ENCODE assay signal across 9 mouse cellular contexts in the genomic region with DNA sequence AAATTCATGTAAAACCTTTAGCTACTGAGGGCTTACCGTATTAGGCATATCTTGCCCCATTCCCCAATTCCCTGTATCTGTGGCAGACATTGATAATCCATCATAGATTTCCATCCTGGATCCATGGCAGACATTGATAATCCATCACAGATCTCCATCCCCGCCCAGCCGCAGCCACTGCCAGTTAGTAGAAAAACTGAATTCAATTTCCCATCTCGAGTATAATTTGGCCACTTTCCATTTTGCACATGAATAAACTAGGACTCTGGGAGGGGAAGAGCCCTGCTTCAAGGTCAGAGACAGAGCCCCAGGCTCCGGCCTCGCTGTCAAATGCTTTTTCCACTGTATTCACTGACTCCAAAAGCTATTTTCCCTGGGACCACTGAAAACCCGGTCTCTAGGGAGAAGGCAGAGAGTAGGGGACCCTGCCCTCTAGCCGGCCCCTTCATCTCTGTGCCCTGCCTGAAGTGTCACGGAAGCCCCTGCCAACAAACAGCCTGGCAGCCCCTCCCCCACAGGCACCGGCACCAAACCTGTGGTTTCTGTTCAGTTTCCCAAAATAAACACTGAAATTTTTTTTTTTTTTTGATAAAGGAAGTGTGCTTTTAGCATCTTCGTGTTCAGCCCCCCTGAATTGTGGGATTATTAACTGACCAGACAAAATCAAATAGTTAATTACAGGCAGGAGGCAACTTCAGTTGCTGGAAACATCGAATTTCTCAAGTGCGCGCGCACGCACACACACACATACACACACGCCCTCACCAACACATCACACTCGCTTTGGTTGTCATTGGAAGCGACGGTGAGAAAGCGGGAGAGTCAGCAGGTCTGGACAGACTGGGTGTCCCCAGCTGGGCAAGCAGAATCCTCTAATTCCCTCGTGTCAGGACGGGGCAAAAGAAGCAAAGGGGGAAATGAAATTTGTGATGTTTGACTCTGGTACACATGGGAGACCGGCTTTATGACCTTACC. TPM values are rescaled to one million over a fixed set of nuclear protein-coding genes. Genes with fewer than 3 reads are reported as not detected.
A peak's percentile ranks its signal among the peaks of the same experiment; 100 is the strongest.
DNase-seq lines count a peak whose midpoint lies in the region; ATAC-seq and TF ChIP-seq lines count a peak whose summit lies in the region.
"Had no signal": no experiment of that assay in that cellular context is flagged by ENCODE, and none has a peak within 500 bp of the region (broad histone marks: within the 10 kb centered on the region; RNA-seq: fewer than 3 reads in every experiment).

No protein-coding gene starts in this region.

- TF ChIP-seq CTCF in lung, embryonic 14.5 days (IDR thresholded peaks at IDR 0.05; ENCODE audit: low read depth) = no peak

- H3K4me2 ChIP-seq in lung, embryonic 14.5 days = peak overlapping the region; percentile 55

- H3K27ac ChIP-seq in lung, embryonic 14.5 days (ENCODE audit: low read depth) = no peak overlapping the region
- H3K27ac ChIP-seq in embryonic facial prominence, embryonic 10.5 days (replicated peaks) = peak overlapping the region; percentile 63; the same call in 1 of the 2 replicates
- H3K27ac ChIP-seq in limb, embryonic 10.5 days = no peak overlapping the region

- H3K9me3 ChIP-seq in lung, embryonic 14.5 days (ENCODE audit: low read depth, low read length) = no peaks in the 10 kb centered on the region
- 0 out of 2 replicates have a peak, but pooled peaks cover 3% of the 10 kb centered on the region for H3K9me3 ChIP-seq in embryonic facial prominence, embryonic 10.5 days
- no peaks in the 10 kb centered on the region for H3K9me3 ChIP-seq in limb, embryonic 10.5 days (replicated peaks)

- no peaks in the 10 kb centered on the region for H3K36me3 ChIP-seq in lung, embryonic 14.5 days (ENCODE audit: insufficient read depth)
- H3K36me3 ChIP-seq in embryonic facial prominence, embryonic 10.5 days (replicated peaks) = no peaks in the 10 kb centered on the region
- H3K36me3 ChIP-seq in limb, embryonic 10.5 days = no peaks in the 10 kb centered on the region

- 43% methylated on average over 24 of the region's 24 CpGs for WGBS in lung, embryonic 14.5 days
- WGBS in embryonic facial prominence, embryonic 10.5 days = 62% methylated on average over 24 of the region's 24 CpGs
- 64% methylated on average over 24 of the region's 24 CpGs for WGBS in limb, embryonic 10.5 days

- no peaks in the 10 kb centered on the region for H3K27me3 ChIP-seq in lung, embryonic 14.5 days (ENCODE audit: insufficient read depth, low read length)
- H3K27me3 ChIP-seq in embryonic facial prominence, embryonic 10.5 days (replicated peaks; ENCODE audit: low read depth, poor library complexity, severe bottlenecking) = no peaks in the 10 kb centered on the region
- H3K27me3 ChIP-seq in limb, embryonic 10.5 days (ENCODE audit: low read depth, poor library complexity, severe bottlenecking) = no peaks in the 10 kb centered on the region

- peak overlapping the region; percentile 28 for H3K4me3 ChIP-seq in lung, embryonic 14.5 days (ENCODE audit: low read depth, low read length)
- H3K4me3 ChIP-seq in embryonic facial prominence, embryonic 10.5 days = peak overlapping the region; percentile 46
- H3K4me3 ChIP-seq in limb, embryonic 10.5 days = peak overlapping the region; percentile 32

- ATAC-seq in lung, embryonic 14.5 days (ENCODE audit: insufficient read depth) = no peak; the same call in 1 of the 2 replicates

- DNase-seq in lung, embryonic 14.5 days = peak; percentile 72
- no peak for DNase-seq in lung, postnatal 25 days (ENCODE audit: low spot score)
- peak; percentile 34 for DNase-seq in embryonic facial prominence, embryonic 10.5 days (ENCODE audit: low spot score)
- DNase-seq in limb, embryonic 10.5 days (ENCODE audit: low spot score) = no peak
- DNase-seq in testis, postnatal 10 days (ENCODE audit: low spot score) = peak; percentile 61
- no peak for DNase-seq in gastrocnemius, postnatal 10 days
- no peak for DNase-seq in embryo, embryonic 9.5 days (ENCODE audit: extremely low spot score)
- no peak for DNase-seq in layer of hippocampus, adult 9-10 months (ENCODE audit: low spot score)

- no peak overlapping the region; the same call in 1 of the 2 replicates for H3K9ac ChIP-seq in lung, embryonic 14.5 days

- no peaks in the 10 kb centered on the region for H3K4me1 ChIP-seq in lung, embryonic 14.5 days (ENCODE audit: insufficient read depth)
- H3K4me1 ChIP-seq in embryonic facial prominence, embryonic 10.5 days = peaks cover 12% of the 10 kb centered on the region
- peaks cover 6% of the 10 kb centered on the region for H3K4me1 ChIP-seq in limb, embryonic 10.5 days

RNA-seq across cellular contexts. Expression of gene Msi1, which starts 14.0 kb away (rescaled TPM):
- polyA plus RNA-seq in lung, embryonic 14.5 days (2014; fragmentation: Nextera tagmentation; extraction: Ambion mirVana) = 17.1 and 21.2 TPM in 2 replicates
- 86.3 and 111 TPM in 2 replicates for polyA plus RNA-seq in embryonic facial prominence, embryonic 10.5 days (2016; fragmentation: Nextera tagmentation; extraction: Ambion mirVana)
- polyA plus RNA-seq in limb, embryonic 10.5 days (2016; fragmentation: Nextera tagmentation; extraction: Ambion mirVana) = 54.0 and 60.6 TPM in 2 replicates
- total RNA-seq in gastrocnemius, postnatal 10 days (2021) = 1 to 10 TPM; 2.6 to 6.1 TPM

RNA-seq across cellular contexts. Expression of gene Pla2g1b, which starts 50.7 kb away (rescaled TPM):
- polyA plus RNA-seq in lung, embryonic 14.5 days (2014; fragmentation: Nextera tagmentation; extraction: Ambion mirVana) = 4.5 and 5.6 TPM in 2 replicates
- not detected in 2 replicates for polyA plus RNA-seq in embryonic facial prominence, embryonic 10.5 days (2016; fragmentation: Nextera tagmentation; extraction: Ambion mirVana)
- not detected in 2 replicates for polyA plus RNA-seq in limb, embryonic 10.5 days (2016; fragmentation: Nextera tagmentation; extraction: Ambion mirVana)
- not detected for total RNA-seq in gastrocnemius, postnatal 10 days (2021)
- total RNA-seq: left cerebral cortex, adult 18-20 months had no signal

Comparison
In these comparisons a context has a peak if more than half of its experiments do, and no peak if none do; other contexts are left out.
1. DNase-seq: peak in lung, embryonic 14.5 days (single experiment), embryonic facial prominence, embryonic 10.5 days (single experiment) and testis, postnatal 10 days (single experiment); none in lung, postnatal 25 days (single experiment), limb, embryonic 10.5 days (single experiment), gastrocnemius, postnatal 10 days (single experiment), embryo, embryonic 9.5 days (single experiment) and layer of hippocampus, adult 9-10 months (single experiment).
2. Peak in every context shown above with its lines, with median percentiles within 50 percentile points of each other: H3K4me3 ChIP-seq.